Mouse (Mus musculus) forebrain, embryonic 14.5 days (tissue): Measurements from ENCODE around the gene Fxyd2. TPM values are rescaled to one million over a fixed set of nuclear protein-coding genes. Genes with fewer than 3 reads are reported as not detected.
A peak's percentile ranks its signal among the peaks of the same experiment; 100 is the strongest.

Source experiments
- ATAC-seq: fragments of 200-750 bp; cut with Nextera tagmentation; 2 replicates; pipeline ENCODE4 v1.8.0; 2017; ENCODE audit warnings: mild to moderate bottlenecking, moderate library complexity
- DNase-seq: peaks from one replicate; pipeline ENCODE4 v3.0.0-alpha.2; 2015; ENCODE audit warnings: low spot score
- H3K27ac ChIP-seq: fragments of 300-500 bp; sonication (generic); 2 replicates; pipeline ENCODE4 v1.5.1; 2014; ENCODE audit warnings: low read depth, mild to moderate bottlenecking, control low read depth, low read length, moderate library complexity
- H3K27me3 ChIP-seq: fragments of 300-500 bp; sonication (generic); replicated peaks from 2 replicates; pipeline ENCODE4 v1.6.1; 2014; ENCODE audit warnings: low read length, control low read depth, mixed read lengths; ENCODE audit not compliant: control insufficient read depth, insufficient read depth
- H3K36me3 ChIP-seq: fragments of 300-500 bp; sonication (generic); 2 replicates; pipeline ENCODE4 v1.6.1; 2014; ENCODE audit warnings: low read length, control low read depth; ENCODE audit not compliant: control insufficient read depth, insufficient read depth
- H3K4me1 ChIP-seq: fragments of 300-500 bp; sonication (generic); 2 replicates; pipeline ENCODE4 v1.6.1; 2014; ENCODE audit warnings: antibody characterized with exemption, low read length, control low read depth; ENCODE audit not compliant: control insufficient read depth, insufficient read depth
- H3K4me2 ChIP-seq: fragments of 300-500 bp; sonication (generic); 2 replicates; pipeline ENCODE4 v1.6.1; 2014; ENCODE audit warnings: mild to moderate bottlenecking, control low read depth, low read length
- H3K4me3 ChIP-seq: fragments of 300-500 bp; sonication (generic); 2 replicates; pipeline ENCODE4 v1.5.1; 2014; ENCODE audit warnings: low read depth, low read length, control low read depth
- H3K9ac ChIP-seq: fragments of 300-500 bp; sonication (generic); 2 replicates; pipeline ENCODE4 v1.6.1; 2014; ENCODE audit warnings: mild to moderate bottlenecking, low read length, control low read depth, moderate library complexity
- H3K9me3 ChIP-seq: fragments of 300-500 bp; sonication (generic); replicated peaks from 2 replicates; pipeline ENCODE4 v1.6.1; 2016; ENCODE audit warnings: low read length, control low read depth, mixed read lengths; ENCODE audit not compliant: control insufficient read depth
- WGBS: fragments of 180-500 bp; shearing (Covaris S2); extraction: QIAGEN DNeasy Blood & Tissue Kit; methylation state at CpG from one replicate; pipeline ENCODE4 v1.1.7; 2014; 5-methylcytosine and 5-hydroxymethylcytosine counted together
- polyA plus RNA-seq: library from polyadenylated mRNA; unstranded; fragments of >200 nt; fragmentation: Nextera tagmentation; extraction: Ambion mirVana; gene quantifications from 2 replicates; pipeline ENCODE4 v1.2.1, GENCODE M21; 2014

The Fxyd2 gene
- polyA plus RNA-seq, result 5.2 and 6.2 TPM in 2 replicates

GRCm38 (mm10) chr9:45399434-45399833 lies at the start of gene Fxyd2:
Gene Fxyd2, plus strand, starts transcription at chr9:45399669.
- Histone ChIP-seq H3K4me1 (no peaks in the 10 kb centered on the region), H3K36me3 (peaks cover 19% of the 10 kb centered on the region), H3K4me3 (no peak within 1 kb of the TSS), H3K27ac (no peak within 1 kb of the TSS), H3K9me3 (no peaks in the 10 kb centered on the region), H3K9ac (no peak within 1 kb of the TSS), H3K4me2 (no peak within 1 kb of the TSS), H3K27me3 (no peaks in the 10 kb centered on the region)
- 87% methylated on average over 4 of the region's 4 CpGs for WGBS
- DNase-seq, result no peak
- no peak for ATAC-seq

DNA sequence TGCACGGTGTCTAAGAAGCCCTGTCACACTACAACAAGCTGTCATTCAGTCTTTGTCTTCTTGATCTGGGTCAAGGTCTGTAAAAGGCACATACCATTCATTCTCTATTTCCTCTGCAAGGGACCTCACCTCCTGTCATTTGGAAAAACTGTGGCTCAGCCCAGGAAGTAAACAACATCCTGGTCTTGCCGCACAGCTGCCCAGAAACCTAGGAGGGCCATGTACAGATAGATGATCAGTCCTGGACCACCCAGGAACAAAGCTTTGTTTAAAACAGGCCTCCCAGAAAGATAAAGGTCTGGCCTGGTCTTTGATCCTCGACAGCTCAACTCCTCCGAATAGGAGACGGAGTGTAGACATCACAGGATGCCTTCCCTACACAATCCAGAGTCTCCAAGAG lies 49.6 kb upstream of the Fxyd2 start:
- DNase-seq (no peak), ATAC-seq (no peak)
- no peaks in the 10 kb centered on the region for H3K4me1 ChIP-seq
- H3K36me3 ChIP-seq, result no peaks in the 10 kb centered on the region
- no peaks in the 10 kb centered on the region for H3K9me3 ChIP-seq
- no peak overlapping the region for H3K4me2 ChIP-seq
- no peak overlapping the region for H3K27ac ChIP-seq
- H3K9ac ChIP-seq, result no peak overlapping the region
- H3K4me3 ChIP-seq, result no peak overlapping the region
- WGBS, result 48% methylated on average over 5 of the region's 5 CpGs
- H3K27me3 ChIP-seq, result no peaks in the 10 kb centered on the region

GRCm38 (mm10) chr9:45355192-45355591 lies 44.3 kb upstream of the Fxyd2 start:
- no peak overlapping the region for H3K4me3 ChIP-seq
- no peak overlapping the region for H3K27ac ChIP-seq
- DNase-seq (no peak), ATAC-seq (no peak)
- no peaks in the 10 kb centered on the region for H3K36me3 ChIP-seq
- no peaks in the 10 kb centered on the region for H3K27me3 ChIP-seq
- 89% methylated on average over 2 of the region's 2 CpGs for WGBS
- no peak overlapping the region for H3K9ac ChIP-seq
- no peaks in the 10 kb centered on the region for H3K4me1 ChIP-seq
- H3K9me3 ChIP-seq, result no peaks in the 10 kb centered on the region
- H3K4me2 ChIP-seq, result no peak overlapping the region

DNA sequence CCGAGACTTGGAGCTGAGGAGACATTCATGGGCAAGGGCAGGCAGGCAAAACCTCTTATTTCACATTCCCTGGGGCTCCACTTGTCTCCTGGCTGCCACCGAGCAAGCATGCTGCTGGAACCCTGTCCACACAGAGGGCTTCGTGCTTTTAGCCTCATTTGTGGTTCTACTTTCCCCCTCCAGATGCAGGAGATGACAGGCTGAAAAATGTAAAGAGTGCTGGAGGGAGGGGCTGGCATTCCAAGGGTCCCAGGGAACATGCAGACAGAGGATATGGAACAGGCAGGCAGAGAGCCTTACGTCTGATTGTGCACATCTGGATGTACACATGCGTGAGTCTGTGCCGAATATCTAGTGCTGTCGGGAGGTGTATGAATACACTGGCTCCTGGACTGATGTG lies 41.1 kb upstream of the Fxyd2 start:
- Histone ChIP-seq H3K4me2 (no peak overlapping the region), H3K36me3 (no peaks in the 10 kb centered on the region), H3K27ac (no peak overlapping the region), H3K9ac (no peak overlapping the region), H3K27me3 (no peaks in the 10 kb centered on the region), H3K4me3 (no peak overlapping the region), H3K4me1 (no peaks in the 10 kb centered on the region), H3K9me3 (no peaks in the 10 kb centered on the region)
- DNase-seq (no peak), ATAC-seq (no peak)
- 81% methylated on average over 7 of the region's 7 CpGs for WGBS

DNA sequence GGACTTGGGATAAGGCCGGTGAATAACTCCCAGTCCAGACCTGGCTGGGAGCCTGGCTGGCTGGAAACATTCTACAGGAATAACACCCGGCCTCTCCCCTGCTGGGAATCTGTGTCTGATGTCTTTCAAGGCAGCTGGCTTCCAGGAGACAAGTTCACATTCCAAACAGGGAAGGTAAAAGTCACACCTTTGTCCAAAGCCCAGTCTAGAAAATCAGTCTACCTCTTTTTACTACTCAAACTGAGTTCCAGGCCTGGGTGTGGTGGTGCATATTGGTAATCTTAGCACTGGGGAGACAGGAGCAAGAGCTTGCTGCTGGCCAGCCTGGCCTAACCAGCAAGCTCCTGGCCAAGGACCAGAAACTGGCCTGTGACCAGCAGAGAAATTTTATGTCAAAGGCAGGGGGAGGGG lies 37.4 kb upstream of the Fxyd2 start:
- no peak overlapping the region for H3K9ac ChIP-seq
- H3K4me2 ChIP-seq, result no peak overlapping the region
- H3K27ac ChIP-seq, result no peak overlapping the region
- 43% methylated on average over 2 of the region's 2 CpGs for WGBS
- H3K4me1 ChIP-seq, result no peaks in the 10 kb centered on the region
- H3K27me3 ChIP-seq, result no peaks in the 10 kb centered on the region
- H3K9me3 ChIP-seq, result no peaks in the 10 kb centered on the region
- ATAC-seq, result no peak
- H3K36me3 ChIP-seq, result no peaks in the 10 kb centered on the region
- DNase-seq, result no peak
- H3K4me3 ChIP-seq, result no peak overlapping the region

DNA sequence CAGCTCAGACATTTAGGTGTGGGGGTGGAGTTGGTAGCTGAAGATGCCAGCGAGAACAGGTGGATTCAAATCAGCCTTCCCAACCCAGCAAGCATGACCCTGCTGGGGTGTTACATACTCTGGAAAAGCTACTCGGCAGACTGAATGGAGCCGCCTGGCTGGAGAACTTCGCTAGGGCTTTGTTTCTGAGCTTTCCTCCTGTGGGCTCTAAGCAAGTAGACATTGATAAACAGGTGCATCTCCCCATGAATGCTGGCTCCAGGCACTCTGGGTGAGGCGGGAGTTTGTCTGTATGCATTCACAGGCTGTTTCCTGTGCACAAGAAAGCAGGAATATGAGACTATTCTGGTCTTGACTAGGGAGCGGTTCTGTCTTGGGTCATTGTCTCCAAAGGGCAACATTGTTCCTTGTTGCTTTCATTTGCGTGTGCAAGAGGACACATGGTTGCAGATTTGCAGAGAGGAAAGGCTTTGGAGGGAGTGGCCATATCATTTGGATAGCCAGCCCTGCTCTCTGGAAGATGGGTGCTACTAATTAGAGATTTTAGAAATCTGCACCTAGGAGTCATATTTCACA lies 35.7 kb upstream of the Fxyd2 start:
- Histone ChIP-seq H3K36me3 (no peaks in the 10 kb centered on the region), H3K9me3 (no peaks in the 10 kb centered on the region), H3K9ac (no peak overlapping the region), H3K4me3 (no peak overlapping the region), H3K27ac (no peak overlapping the region), H3K4me1 (no peaks in the 10 kb centered on the region), H3K27me3 (no peaks in the 10 kb centered on the region), H3K4me2 (no peak overlapping the region)
- DNase-seq (no peak), ATAC-seq (no peak)
- 51% methylated on average over 7 of the region's 7 CpGs for WGBS

- no peak overlapping the region for H3K27ac ChIP-seq
- H3K9me3 ChIP-seq, result no peaks in the 10 kb centered on the region
- no peaks in the 10 kb centered on the region for H3K36me3 ChIP-seq
- peaks cover 9% of the 10 kb centered on the region for H3K4me1 ChIP-seq
- ATAC-seq, result no peak
- no peak overlapping the region for H3K4me2 ChIP-seq
- no peak for DNase-seq
- no peak overlapping the region for H3K4me3 ChIP-seq
- no peaks in the 10 kb centered on the region for H3K27me3 ChIP-seq
- WGBS, result 77% methylated on average over 8 of the region's 8 CpGs
- no peak overlapping the region for H3K9ac ChIP-seq
These were observed 31.8 kb upstream of the Fxyd2 start for GRCm38 (mm10) chr9:45367716-45368115.

- no peaks in the 10 kb centered on the region for H3K36me3 ChIP-seq
- 86% methylated on average over 5 of the region's 5 CpGs for WGBS
These were observed 31.0 kb upstream of the Fxyd2 start for GRCm38 (mm10) chr9:45368341-45368901.

DNA sequence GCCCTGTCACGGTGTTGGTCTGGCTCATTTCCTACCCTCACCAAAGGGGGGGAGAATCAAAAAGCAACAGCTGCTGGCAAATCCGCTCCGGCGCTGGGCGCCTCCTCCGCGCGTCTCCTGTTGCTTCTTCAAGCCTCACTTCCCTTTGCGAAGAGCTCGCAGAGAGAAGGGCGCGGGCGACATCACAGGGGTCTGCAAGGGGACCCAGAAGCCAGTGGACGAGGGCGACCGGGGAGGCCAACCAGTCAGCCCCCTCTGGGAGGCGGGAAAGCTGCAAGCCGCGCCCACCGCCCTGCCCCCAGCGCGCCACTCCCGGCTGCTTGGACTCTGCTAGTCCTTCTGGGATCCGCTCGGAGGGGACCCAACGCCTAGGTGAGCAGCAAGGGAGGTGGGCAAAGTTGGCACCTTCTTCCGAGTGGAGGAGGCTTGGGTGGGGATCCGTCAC lies 29.3 kb upstream of the Fxyd2 start, which contains the start of gene Fxyd6:
TSS of gene Fxyd6 (plus strand) at position 69 of the 445 bp plus-strand sequence.
- ATAC-seq (peak; percentile 84), DNase-seq (peak; percentile 70)
- H3K9me3 ChIP-seq, result no peaks in the 10 kb centered on the region
- H3K4me1 ChIP-seq, result peaks cover 9% of the 10 kb centered on the region
- no peaks in the 10 kb centered on the region for H3K27me3 ChIP-seq
- H3K27ac ChIP-seq, result peak within 1 kb of the TSS; percentile 86
- H3K36me3 ChIP-seq, result no peaks in the 10 kb centered on the region
- H3K9ac ChIP-seq, result peak within 1 kb of the TSS; percentile 81
- peak within 1 kb of the TSS; percentile 76 for H3K4me2 ChIP-seq
- WGBS, result under 1% methylated on average over 27 of the region's 28 CpGs
- peak within 1 kb of the TSS; percentile 73 for H3K4me3 ChIP-seq

More at GRCm38 (mm10) chr9:45368341-45368901, 31.0 kb upstream of the Fxyd2 start:
- no peak overlapping the region for H3K27ac ChIP-seq
- H3K27me3 ChIP-seq, result no peaks in the 10 kb centered on the region
- ATAC-seq (no peak), DNase-seq (no peak)
- no peaks in the 10 kb centered on the region for H3K9me3 ChIP-seq
- no peak overlapping the region for H3K9ac ChIP-seq
- H3K4me3 ChIP-seq, result no peak overlapping the region
- peaks cover 9% of the 10 kb centered on the region for H3K4me1 ChIP-seq
- no peak overlapping the region for H3K4me2 ChIP-seq
